Mouse (Mus musculus) frontal cortex, postnatal 14 days (tissue): ENCODE measurements around the gene Arfgap3.
"Not testable (repeated sequence)": the region's sequence is repeated elsewhere in the genome, so short reads cannot be mapped to it uniquely, and the experiment has no call there.

Experiments
- DNase-seq, 2 experiments: peaks; one replicate each; pipeline ENCODE4 v3.0.0; 2022; ENCODE audit warnings: low spot score in 2 of 2

Gene Arfgap3

GRCm38 (mm10) chr15:83294954-83295353 is 55.1 kb downstream of the Arfgap3 start:
- no peak for DNase-seq

GRCm38 (mm10) chr15:83293706-83294645 is 56.1 kb downstream of the Arfgap3 start:
- DNase-seq: no peak

DNA sequence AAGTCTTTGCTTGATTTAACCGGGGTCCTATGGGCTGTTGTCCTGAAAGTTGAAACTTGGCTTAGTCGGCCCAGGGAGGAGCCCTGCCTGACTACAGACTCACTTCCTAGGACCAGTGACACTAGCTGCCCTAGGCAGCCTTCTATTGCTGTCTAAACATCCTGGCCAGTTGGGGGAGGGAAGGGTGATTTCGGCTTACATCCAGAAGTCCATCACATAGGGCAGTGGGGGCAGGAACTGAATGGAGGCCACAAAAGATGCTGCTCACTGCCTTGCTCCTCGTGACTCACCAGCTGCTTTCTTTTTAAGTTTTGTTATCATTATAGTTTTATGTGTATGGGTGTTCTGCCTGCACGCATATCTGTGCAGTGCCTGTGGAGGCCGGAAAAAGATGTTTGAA is 56.9 kb downstream of the Arfgap3 start:
- DNase-seq: no peak

- DNase-seq: no peak
These were observed 57.6 kb downstream of the Arfgap3 start for GRCm38 (mm10) chr15:83292261-83293056.

GRCm38 (mm10) chr15:83290899-83291298 is 59.1 kb downstream of the Arfgap3 start:
- DNase-seq: no peak

DNA sequence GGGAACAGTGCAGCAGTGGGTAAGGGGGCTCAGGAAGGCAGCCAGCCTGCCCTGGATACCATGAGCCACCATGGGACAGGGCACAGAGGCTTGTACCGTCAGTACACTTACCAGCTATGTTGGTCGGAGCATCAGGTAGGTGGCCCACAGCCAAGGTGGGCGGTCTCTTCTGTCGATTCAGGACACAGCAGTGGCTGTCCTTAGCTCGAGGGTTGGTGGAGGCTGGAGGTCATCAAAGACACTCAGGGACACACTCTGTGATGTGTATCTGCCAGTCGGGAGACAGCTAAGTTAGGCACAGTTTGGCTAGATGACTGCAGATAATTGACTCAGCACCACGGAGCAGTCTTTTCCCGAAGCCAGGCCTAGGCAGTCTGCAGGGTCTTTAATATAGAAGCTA is 65.2 kb downstream of the Arfgap3 start:
- no peak for DNase-seq

GRCm38 (mm10) chr15:83282397-83282796 is 67.7 kb downstream of the Arfgap3 start:
- no peak for DNase-seq

GRCm38 (mm10) chr15:83281303-83281702 is 68.7 kb downstream of the Arfgap3 start:
- DNase-seq: no peak

DNA sequence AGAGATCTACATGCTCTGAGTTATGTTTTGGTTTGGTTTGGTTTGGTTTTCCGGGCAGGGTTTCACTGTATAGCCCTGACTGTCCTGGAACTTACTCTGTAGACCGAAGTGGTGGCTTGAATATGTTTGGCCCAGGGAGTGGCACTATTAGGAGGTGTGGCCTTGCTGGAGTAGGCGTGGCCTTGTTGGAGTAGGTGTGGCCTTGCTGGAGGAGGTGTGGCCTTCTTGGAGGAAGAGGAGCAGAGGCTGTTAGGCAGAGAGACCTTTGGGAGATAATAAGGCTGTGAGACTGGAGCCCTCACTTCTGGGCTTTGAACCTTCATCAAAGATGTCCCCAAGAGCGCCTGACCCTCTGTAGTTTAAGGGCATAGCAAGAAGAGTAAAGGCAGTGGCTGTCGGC is 71.5 kb downstream of the Arfgap3 start:
- no peak for DNase-seq

DNA sequence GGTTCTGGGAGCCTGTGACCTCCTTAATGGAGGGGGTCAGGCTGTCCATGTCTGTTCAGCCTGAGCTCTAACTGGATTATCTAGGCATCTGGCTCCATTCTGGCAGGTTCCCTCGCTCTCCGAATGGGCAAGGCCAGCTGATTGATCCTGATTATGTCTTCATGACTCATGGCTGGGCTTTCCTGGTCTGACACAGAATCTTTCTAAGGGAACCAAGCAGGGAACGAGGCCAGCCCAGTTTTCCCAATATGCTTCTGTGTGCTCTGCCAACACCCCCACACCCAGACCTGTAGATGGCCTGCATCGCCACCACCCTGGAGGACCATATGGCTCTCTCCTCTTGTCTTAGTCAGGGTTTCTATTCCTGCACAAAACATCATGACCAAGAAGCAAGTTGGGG is 72.6 kb downstream of the Arfgap3 start:
- no peak for DNase-seq

DNA sequence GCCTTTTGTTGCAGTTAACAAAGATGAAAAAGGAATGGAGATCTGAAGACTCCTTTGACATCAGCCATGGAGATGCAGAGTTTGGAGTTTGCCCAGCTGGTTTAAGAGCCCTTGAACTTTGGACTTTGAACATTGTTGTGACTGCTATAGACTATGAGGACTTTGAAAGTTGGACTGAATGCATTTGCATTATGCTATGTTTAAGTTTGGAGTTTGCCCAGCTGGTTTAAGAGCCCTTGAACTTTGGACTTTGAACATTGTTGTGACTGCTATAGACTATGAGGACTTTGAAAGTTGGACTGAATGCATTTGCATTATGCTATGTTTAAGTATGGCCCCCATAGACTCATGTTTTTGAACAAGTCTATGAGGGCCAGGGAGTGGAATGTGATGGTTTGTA is 75.8 kb downstream of the Arfgap3 start:
- not testable (repeated sequence) for DNase-seq

GRCm38 (mm10) chr15:83273017-83273416 is 77.0 kb downstream of the Arfgap3 start:
- no peak for DNase-seq

GRCm38 (mm10) chr15:83271221-83271620 is 78.8 kb downstream of the Arfgap3 start:
- DNase-seq: not testable (repeated sequence)

GRCm38 (mm10) chr15:83269985-83270384 is 80.1 kb downstream of the Arfgap3 start:
- not testable (repeated sequence) for DNase-seq

GRCm38 (mm10) chr15:83268428-83268827 is 81.6 kb downstream of the Arfgap3 start:
- DNase-seq: not testable (repeated sequence)

GRCm38 (mm10) chr15:83265269-83265668 is 84.8 kb downstream of the Arfgap3 start:
- no peak for DNase-seq

DNA sequence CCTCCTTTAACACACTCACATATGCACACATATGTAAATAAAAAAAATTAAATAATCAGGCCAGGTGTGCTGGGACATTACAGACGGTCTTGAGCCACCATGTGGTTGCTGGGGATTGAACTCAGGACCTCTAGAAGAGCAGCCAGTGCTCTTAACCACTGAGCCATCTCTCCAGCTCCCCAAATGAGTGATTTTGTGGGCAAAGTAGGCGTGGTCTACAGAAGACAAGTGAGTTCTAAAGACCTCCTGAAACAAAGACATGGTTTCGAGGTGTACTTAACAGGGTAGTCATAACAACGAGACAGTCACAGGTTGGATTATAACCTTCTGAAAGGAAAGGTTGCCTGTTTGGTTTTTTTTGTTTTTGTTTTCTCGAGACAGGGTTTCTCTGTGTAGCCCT is 86.6 kb downstream of the Arfgap3 start:
- no peak for DNase-seq

GRCm38 (mm10) chr15:83257906-83258305 is 92.1 kb downstream of the Arfgap3 start:
- DNase-seq: no peak

DNA sequence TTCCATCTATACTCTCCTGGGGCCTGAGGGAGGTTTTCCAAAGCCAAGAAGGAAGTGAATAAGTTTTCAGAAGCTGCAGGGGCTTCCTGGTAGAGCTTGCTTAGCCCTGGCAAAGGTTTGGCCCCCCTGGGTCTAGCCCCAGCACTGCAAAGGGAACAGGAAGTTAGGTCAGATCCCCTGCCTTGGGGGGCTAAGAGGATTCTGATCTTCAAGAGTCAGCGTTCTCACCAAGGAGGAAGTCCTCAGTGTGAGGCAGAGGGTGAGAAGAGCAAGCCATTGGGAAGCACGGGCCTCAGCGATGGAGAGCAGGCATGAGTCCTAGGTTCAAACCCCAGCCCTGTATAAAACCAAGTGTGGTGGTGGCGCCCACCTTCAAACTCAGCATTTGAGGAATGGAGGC is 93.6 kb downstream of the Arfgap3 start:
- DNase-seq: no peak

DNA sequence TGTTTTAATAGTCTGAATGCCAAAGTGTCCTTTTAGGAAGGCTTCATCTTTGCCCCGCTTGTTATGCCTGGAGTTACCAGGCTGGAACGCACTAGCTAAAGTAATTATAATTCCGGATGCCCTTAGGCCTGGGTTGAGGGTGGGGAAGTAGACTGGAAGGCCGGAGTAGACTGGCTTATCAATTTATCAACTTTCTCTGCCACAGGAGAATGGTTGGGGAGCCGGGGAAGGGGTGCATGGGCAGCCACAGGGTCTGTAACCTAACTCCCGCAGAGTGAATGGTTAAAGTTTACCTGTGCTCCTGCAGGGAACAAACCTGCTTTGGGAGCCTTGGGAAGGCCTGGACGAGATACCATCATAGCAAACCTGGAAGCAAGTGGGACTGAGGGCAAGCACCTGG is 94.1 kb downstream of the Arfgap3 start:
- no peak for DNase-seq

GRCm38 (mm10) chr15:83255191-83255782 is 94.8 kb downstream of the Arfgap3 start:
- no peak for DNase-seq

- DNase-seq: no peak
These were observed 95.5 kb downstream of the Arfgap3 start for GRCm38 (mm10) chr15:83254372-83255070.
